Mouse (Mus musculus) c-Kit-positive CD71-positive TER-119-negative erythroid progenitor cells, embryonic 14.5 days (primary cell): ENCODE measurements around the gene Olfr1126.
"Not testable (repeated sequence)": the region's sequence is repeated elsewhere in the genome, so short reads cannot be mapped to it uniquely, and the experiment has no call there.

Source experiments
- DNase-seq: peaks from one replicate; pipeline ENCODE4 v3.0.0-alpha.2; 2013; ENCODE audit warnings: low read depth

The Olfr1126 gene

DNA sequence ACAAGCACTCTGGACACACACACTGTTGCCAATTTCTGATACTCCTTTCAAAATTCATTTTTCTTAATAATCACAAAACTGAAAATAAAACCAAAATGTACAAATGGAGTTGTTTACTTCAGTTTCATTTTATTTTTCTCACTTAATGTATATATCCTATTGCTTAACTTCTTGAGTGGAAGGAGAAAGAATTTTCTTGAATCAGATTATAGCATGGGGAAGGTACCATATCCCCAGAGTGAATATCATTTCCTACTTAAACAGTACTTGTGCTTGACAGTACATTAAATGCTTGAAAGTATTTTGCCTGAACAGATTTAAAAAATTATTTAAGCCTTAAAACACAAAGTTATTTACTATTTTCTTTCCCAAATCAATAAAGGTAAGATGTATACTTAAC is at the start of gene Olfr1126:
Gene Olfr1126 (plus strand): TSS at position 301 of the 400 bp plus-strand sequence.
- DNase-seq = no peak

DNA sequence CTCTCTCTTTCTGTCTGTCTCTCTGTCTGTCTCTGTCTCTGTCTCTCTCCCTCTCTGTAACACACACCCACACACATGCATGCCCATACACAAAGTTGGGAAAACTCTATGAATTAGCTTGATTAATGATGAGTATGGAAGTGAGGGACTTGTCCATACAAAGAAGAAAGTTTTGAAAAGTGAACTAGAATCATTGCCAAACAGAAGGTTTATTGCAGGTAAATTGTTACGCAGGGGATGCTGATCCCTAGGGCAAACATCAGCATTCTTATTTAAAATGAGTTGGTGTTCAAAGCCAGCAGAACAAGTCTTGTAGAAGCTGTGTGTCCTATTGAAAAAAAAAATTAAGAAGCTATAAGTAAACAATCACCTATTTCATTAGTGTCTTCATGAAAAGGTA is 37.4 kb upstream of the Olfr1126 start, which contains the start of gene Olfr1123:
Gene Olfr1123 (plus strand): TSS at position 301 of the 400 bp plus-strand sequence.
- DNase-seq = no peak

DNA sequence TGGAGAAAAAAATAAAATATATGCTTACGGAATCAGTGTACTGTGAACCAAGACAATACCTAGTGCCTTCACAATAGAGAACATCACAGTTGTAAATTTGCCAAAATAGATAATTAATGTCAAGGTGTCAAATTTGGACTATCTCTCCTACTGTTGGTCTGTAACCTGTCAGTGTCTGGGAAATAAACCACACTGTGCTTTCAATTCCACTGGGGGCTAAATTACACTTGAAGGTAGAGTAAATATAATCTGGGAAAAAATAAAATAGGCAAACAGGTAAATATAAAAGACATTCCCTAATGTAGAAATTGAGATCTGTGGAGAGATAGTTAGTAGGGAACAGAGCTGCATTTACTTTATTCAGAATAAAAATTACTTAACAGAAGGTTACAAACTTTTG is 23.8 kb upstream of the Olfr1126 start, which contains the start of gene Olfr1124:
Gene Olfr1124 (plus strand): TSS at position 301 of the 400 bp plus-strand sequence.
- no peak for DNase-seq

DNA sequence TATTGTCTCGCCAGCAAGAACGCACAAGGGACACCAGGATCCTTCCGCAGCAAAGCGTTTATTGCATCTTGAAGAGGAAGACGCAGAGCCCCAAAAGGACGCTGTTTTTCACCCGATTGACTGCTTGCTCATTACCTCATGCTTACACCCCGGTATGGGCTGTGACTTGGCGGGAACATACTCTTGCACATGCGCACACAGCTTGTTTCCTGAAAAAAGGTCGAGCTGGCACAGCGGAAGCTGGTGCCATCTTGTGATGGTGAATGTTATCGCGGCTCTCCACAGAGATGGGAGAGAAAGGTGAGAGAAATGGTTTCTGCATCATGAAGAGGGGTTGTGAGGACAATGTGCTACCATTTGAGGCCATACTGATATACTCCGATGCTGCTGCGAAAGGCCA is 16.0 kb upstream of the Olfr1126 start:
- DNase-seq = no peak

DNA sequence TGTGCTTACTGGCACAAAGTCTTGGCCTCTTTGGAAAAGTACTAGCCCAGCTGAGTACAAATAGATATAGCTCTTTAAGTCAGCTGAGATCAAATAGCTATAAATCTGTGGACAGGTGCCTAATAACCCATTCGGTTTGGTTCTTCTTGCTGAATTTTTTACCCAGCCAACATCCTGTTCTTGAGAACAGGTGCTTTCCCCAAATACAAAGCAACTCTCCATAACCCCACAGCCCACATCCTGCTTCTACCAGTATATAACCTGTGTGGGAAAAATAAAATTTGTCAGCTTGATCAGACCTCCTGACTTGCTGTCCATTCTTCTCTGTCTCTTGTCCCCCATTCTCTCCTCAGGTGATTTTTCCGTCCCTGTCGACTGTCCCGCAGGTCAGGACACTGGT is 8.0 kb downstream of the Olfr1126 start:
- DNase-seq = no peak

DNA sequence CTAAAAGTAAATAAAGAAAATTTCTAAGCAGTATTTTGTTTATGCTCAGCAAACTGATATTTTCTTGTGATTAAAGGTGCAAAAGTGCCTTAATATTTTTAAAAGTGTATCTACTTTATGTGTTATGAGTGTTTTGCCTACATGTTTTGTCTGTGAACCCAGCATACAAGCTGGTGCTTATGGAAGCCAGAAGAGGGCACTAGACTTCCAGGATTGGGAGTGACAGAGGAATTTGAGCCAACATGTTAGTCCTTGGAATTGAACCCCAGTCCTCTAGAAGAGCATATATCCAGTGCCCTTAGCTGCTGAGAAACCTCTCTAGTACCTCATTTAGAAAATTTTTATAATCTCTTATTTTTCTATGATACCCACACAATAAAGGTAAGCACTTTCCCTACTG is 26.4 kb downstream of the Olfr1126 start:
- DNase-seq = no peak

DNA sequence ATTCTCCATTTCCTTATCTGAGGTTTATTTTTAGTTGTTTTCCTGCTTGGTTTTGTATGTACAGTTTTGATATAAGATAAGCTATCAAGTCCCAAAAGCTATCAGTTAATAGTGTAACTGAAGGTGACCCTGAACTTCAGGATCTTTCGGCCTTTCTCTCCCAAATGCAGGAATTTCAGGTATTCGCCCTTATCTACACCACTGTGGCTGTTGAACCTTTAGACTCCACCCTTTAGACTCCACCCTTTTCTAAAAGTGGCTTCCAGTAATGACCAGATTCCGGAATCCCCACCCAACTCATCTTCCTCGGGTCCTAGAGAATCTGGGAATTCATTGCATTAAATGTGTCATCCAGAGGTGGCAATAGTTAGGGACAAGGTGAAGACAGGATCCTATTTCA is 27.4 kb downstream of the Olfr1126 start:
- no peak for DNase-seq

DNA sequence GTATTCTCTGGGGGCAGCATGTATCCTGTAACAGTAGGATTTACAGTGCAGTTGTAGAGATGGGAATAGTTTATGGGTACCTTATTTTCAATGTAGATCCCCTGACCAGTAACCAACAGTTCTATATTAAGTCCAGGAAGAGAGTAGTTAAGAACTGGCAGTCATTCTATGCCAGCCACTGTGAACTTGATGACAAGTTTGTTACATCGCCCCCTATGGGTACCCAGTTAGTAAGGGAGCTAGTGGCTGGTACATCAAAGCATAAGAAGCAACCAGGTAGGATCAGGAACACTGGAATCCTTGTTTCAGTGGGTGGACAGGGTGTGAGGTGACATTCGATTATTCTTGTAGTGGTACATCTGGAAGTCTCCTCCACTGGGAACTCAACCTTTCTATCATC is 28.5 kb downstream of the Olfr1126 start:
- DNase-seq = no peak

DNA sequence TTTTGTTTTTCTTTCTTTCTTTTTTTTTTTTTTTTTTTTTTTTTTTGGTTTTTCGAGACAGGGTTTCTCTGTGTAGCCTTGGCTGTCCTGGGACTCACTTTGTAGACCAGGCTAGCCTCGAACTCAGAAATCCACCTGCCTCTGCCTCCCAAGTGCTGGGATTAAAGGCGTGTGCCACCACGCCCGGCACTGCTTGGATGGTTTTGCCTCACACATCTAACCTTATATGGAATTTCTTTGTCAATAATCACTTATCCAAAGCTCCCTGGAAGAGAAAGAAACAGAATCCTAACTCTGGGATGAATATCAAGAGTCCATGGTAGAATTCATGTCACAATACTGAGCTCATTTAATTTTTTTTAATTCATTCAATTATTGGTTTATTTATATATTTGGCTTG is 43.2 kb downstream of the Olfr1126 start, which contains the start of gene Pramel7:
Gene Pramel7 (minus strand): TSS at position 101 of the 400 bp plus-strand sequence.
- DNase-seq = not testable (repeated sequence)

DNA sequence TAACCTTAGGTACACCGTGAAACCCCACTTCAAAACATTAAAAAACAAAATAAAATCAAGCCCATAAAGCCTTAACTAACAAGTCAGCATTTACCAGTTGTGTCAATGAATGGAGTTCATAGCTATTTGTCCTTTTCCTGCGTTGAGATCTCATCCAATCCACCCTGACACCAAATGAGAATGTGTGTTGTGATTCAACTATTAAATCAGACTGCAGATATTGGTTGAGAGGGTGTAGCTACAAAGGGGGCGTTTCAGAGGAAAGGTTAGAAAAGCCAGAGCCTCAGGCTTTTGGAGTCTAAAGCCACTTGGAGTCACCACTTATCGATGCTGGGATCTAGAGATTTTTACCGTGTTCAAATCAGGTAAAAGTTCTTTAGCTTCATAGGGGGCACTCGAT is 52.5 kb downstream of the Olfr1126 start, which contains the start of gene Pramel6:
Gene Pramel6 (plus strand): TSS at position 301 of the 400 bp plus-strand sequence.
- DNase-seq = no peak
